Mouse (Mus musculus) MEL (cell line): Measurements from ENCODE around the gene Slc35b4. TPM values are rescaled to one million over a fixed set of nuclear protein-coding genes. Genes with fewer than 3 reads are reported as not detected.

ENCODE experiments used
- DNase-seq: peaks from one replicate; pipeline ENCODE4 v3.0.0; 2011; ENCODE audit warnings: low read depth, low spot score
- H3K27ac ChIP-seq: 2 replicates; pipeline ENCODE4 v1.5.1; 2012; ENCODE audit warnings: low read depth, mild to moderate bottlenecking, control low read depth, low read length, moderate library complexity; ENCODE audit not compliant: control insufficient read depth
- H3K27me3 ChIP-seq, 2 experiments: fragments of 150-350 bp in 1 of 2; sonication (generic) in 1 of 2; 2 replicates each; pipeline ENCODE4 v1.6.1; 2012; ENCODE audit warnings: low read length in 2 of 2, mild to moderate bottlenecking in 2 of 2, improper control_type of control experiment in 1 of 2, moderate library complexity in 1 of 2; ENCODE audit not compliant: insufficient read depth in 2 of 2, control insufficient read depth in 1 of 2
- H3K36me3 ChIP-seq, 2 experiments: 2 replicates each; pipeline ENCODE4 v1.6.1; 2012 to 2014; ENCODE audit warnings: low read length in 2 of 2, improper control_type of control experiment in 1 of 2, inconsistent platforms in 1 of 2, mild to moderate bottlenecking in 1 of 2; ENCODE audit not compliant: insufficient read depth in 2 of 2, control insufficient read depth in 1 of 2
- H3K4me1 ChIP-seq, 2 experiments: fragments of 150-350 bp in 1 of 2; sonication (generic) in 1 of 2; 2 replicates each; pipeline ENCODE4 v1.6.1; 2012; ENCODE audit warnings: low read length in 2 of 2, improper control_type of control experiment in 1 of 2, mild to moderate bottlenecking in 1 of 2; ENCODE audit not compliant: insufficient read depth in 2 of 2, control insufficient read depth in 1 of 2
- H3K4me3 ChIP-seq, 2 experiments: fragments of 150-350 bp in 1 of 2; sonication (generic) in 1 of 2; 2 replicates each; pipeline ENCODE4 v1.5.1; 2012; ENCODE audit warnings: low read depth in 2 of 2, low read length in 2 of 2, mild to moderate bottlenecking in 2 of 2, moderate library complexity in 2 of 2, control low read depth in 1 of 2, improper control_type of control experiment in 1 of 2; ENCODE audit not compliant: control insufficient read depth in 1 of 2, insufficient read depth in 1 of 2
- H3K79me2 ChIP-seq: 2 replicates; pipeline ENCODE4 v1.6.1; 2012; ENCODE audit warnings: mild to moderate bottlenecking, low read length, moderate library complexity; ENCODE audit not compliant: control insufficient read depth, poor library complexity, insufficient read depth
- H3K9ac ChIP-seq: 2 replicates; pipeline ENCODE4 v1.6.1; 2012; ENCODE audit warnings: low read depth, mild to moderate bottlenecking, control low read depth, low read length, moderate library complexity; ENCODE audit not compliant: control insufficient read depth, poor library complexity, severe bottlenecking
- H3K9me3 ChIP-seq: fragments of 150-350 bp; sonication (generic); replicated peaks from 2 replicates; pipeline ENCODE4 v1.6.1; 2012; ENCODE audit warnings: mild to moderate bottlenecking, low read length, improper control_type of control experiment, moderate library complexity; ENCODE audit not compliant: insufficient read depth
- ETS1 ChIP-seq: IDR thresholded peaks from 2 replicates; pipeline ENCODE4 v1.6.1; 2012; ENCODE audit warnings: low read depth, mild to moderate bottlenecking, inconsistent platforms, low read length, improper control_type of control experiment, moderate library complexity
- HCFC1 ChIP-seq: IDR thresholded peaks from 2 replicates; pipeline ENCODE4 v1.6.1; 2012; ENCODE audit warnings: low read depth, mild to moderate bottlenecking, inconsistent platforms, low read length, improper control_type of control experiment, moderate library complexity
- USF1 ChIP-seq: IDR thresholded peaks from 2 replicates; pipeline ENCODE4 v1.6.1; 2014; ENCODE audit warnings: low read depth, mild to moderate bottlenecking, inconsistent platforms, low read length, improper control_type of control experiment, moderate library complexity
- USF2 ChIP-seq, 2 experiments: IDR thresholded peaks; 2 replicates each; pipeline ENCODE4 v1.6.1; 2011 to 2012; ENCODE audit warnings: improper control_type of control experiment in 2 of 2, low read length in 2 of 2, borderline replicate concordance in 1 of 2, inconsistent platforms in 1 of 2, low read depth in 1 of 2, mild to moderate bottlenecking in 1 of 2; ENCODE audit not compliant: insufficient read depth in 1 of 2
- ZMIZ1 ChIP-seq: IDR thresholded peaks from 2 replicates; pipeline ENCODE4 v1.6.1; 2012; ENCODE audit warnings: low read depth, mild to moderate bottlenecking, inconsistent platforms, low read length, improper control_type of control experiment, moderate library complexity
- polyA plus RNA-seq, 2 experiments: library from polyadenylated mRNA; stranded (reverse) in 1 of 2; unstranded in 1 of 2; fragments of >175 nt in 1 of 2; fragments of >200 nt in 1 of 2; gene quantifications; 2 replicates each; pipeline versions ENCODE4 v1.2.1 to v1.2.4; 2012; ENCODE audit warnings: low replicate concordance in 2 of 2, low read depth in 1 of 2; ENCODE audit not compliant: insufficient read length in 2 of 2, insufficient read depth in 1 of 2, missing spikeins in 1 of 2
- total RNA-seq: library from RNA; depleted of rRNA; stranded (reverse); fragments of 300-350 nt; gene quantifications from 2 replicates; pipeline ENCODE4 v1.2.3, GENCODE M21; 2012; rRNA removed

Gene Slc35b4
- total and polyA plus RNA-seq, 3 experiments = 6.1 to 10.7 TPM; not detected in 1

DNA sequence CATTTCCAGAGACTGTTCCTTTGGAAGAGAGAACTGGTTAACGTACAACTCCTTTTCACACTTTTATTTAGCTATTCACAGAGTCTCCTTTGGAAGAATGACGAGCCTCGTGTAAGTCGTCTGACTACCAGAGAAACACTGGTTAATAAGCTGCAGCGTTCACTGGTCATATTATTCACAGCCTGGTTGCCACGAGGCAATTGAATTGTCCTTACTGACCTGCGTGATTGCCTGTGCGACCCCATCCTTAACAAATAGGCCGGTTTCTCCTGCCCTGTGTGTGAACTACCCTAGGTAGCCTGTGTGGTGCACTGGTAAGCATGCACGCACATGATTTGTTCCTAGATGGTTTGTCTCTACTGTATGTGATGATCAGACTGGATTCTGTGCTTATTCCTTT lies 66.3 kb downstream of the Slc35b4 start:
- Histone ChIP-seq H3K27me3 (no peaks in the 10 kb centered on the region; a peak in 1 of 4 replicates), H3K79me2 (no peaks in the 10 kb centered on the region), H3K27ac (no peak overlapping the region), H3K36me3 (no peaks in the 10 kb centered on the region), H3K4me1 (no peaks in the 10 kb centered on the region), H3K9me3 (no peaks in the 10 kb centered on the region), H3K4me3 (no peak overlapping the region), H3K9ac (no peak overlapping the region)
- TF ChIP-seq HCFC1 = no peak
- TF ChIP-seq USF2 (IDR thresholded peaks at IDR 0.05; ENCODE audit: borderline replicate concordance in 1 of 2, insufficient read depth in 1 of 2, low read depth in 1 of 2, low read length in 2 of 2) = no peak
- no peak for TF ChIP-seq USF1
- no peak for TF ChIP-seq ZMIZ1
- no peak for TF ChIP-seq ETS1
- no peak for DNase-seq

Other genes starting within 250 kb of the Slc35b4 start
- gene Lrguk, start 147.7 kb downstream of the Slc35b4 start, total RNA-seq = 0.12 and 0.20 TPM in 2 replicates
- 1 to 10 TPM in 1 of 2 experiments, not detected in 1; 1.6 TPM for gene Lrguk, start 147.7 kb downstream of the Slc35b4 start, polyA plus RNA-seq
- gene Akr1b3, start 140.4 kb upstream of the Slc35b4 start, total RNA-seq = 110 and 122 TPM in 2 replicates
- gene Akr1b3, start 140.4 kb upstream of the Slc35b4 start, polyA plus RNA-seq = 100 to 1,000 TPM; 151 to 532 TPM
- gene Akr1b8, start 177.0 kb upstream of the Slc35b4 start, total RNA-seq = not detected in 2 replicates
- not detected for gene Akr1b8, start 177.0 kb upstream of the Slc35b4 start, polyA plus RNA-seq
- 7.5 and 8.7 TPM in 2 replicates for gene Akr1b10, start 207.1 kb upstream of the Slc35b4 start, total RNA-seq
- gene Akr1b10, start 207.1 kb upstream of the Slc35b4 start, polyA plus RNA-seq = 10 to 100 TPM in 1 of 2 experiments, not detected in 1; 17.4 TPM
- gene Akr1b7, start 235.2 kb upstream of the Slc35b4 start, total RNA-seq = not detected in 2 replicates
- not detected for gene Akr1b7, start 235.2 kb upstream of the Slc35b4 start, polyA plus RNA-seq